Mouse (Mus musculus): ENCODE results near the gene Rasgrf2. TPM values are rescaled to one million over a fixed set of nuclear protein-coding genes. Genes with fewer than 3 reads are reported as not detected.

Gene Rasgrf2
- polyA plus RNA-seq, 1 experiment from 2014 or later, result 3.3 TPM

GRCm38 (mm10) chr13:91908202-91908980, 223.1 kb downstream of the Rasgrf2 start:
- Histone ChIP-seq H3K9me3 (no peaks in the 10 kb centered on the region), H3K36me3 (no peaks in the 10 kb centered on the region), H3K4me2 (replicated peaks) (no peak overlapping the region), H3K9ac (replicated peaks) (no peak overlapping the region), H3K4me1 (no peaks in the 10 kb centered on the region), H3K27ac (replicated peaks) (no peak overlapping the region), H3K4me3 (no peak overlapping the region), H3K27me3 (no peaks in the 10 kb centered on the region)
- WGBS, result 33% methylated on average over 10 of the region's 10 CpGs
- ATAC-seq (replicated peaks), result peak; percentile 85

DNA sequence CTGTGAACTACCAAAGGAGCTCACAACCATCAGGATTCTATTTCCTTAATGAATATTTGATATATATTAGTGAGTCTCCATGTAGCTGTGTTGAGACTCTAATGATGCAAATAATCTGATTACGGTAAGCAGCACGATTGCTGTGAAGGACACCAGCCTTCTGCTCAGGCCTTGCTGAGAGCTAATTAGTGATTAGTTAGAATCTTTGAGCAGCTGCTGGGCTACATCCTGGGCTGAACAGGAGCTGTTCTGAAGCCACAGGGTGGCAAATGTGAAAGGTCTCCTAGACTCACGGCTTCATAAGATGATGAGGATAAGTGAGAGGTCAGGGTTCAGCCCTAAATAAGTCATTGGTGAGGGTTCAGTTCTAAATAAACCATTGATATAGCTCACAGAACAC, 225.1 kb downstream of the Rasgrf2 start:
- Histone ChIP-seq H3K4me3 (no peak overlapping the region), H3K4me2 (replicated peaks) (no peak overlapping the region), H3K27me3 (no peaks in the 10 kb centered on the region), H3K9me3 (no peaks in the 10 kb centered on the region), H3K27ac (replicated peaks) (no peak overlapping the region), H3K9ac (replicated peaks) (no peak overlapping the region), H3K36me3 (no peaks in the 10 kb centered on the region), H3K4me1 (no peaks in the 10 kb centered on the region)
- 30% methylated on average over 3 of the region's 3 CpGs for WGBS
- ATAC-seq (replicated peaks), result peak; percentile 47; the same call in 1 of the 2 replicates

- Histone ChIP-seq H3K27ac (replicated peaks) (no peak overlapping the region), H3K4me2 (replicated peaks) (no peak overlapping the region), H3K9me3 (no peaks in the 10 kb centered on the region), H3K27me3 (no peaks in the 10 kb centered on the region), H3K4me1 (no peaks in the 10 kb centered on the region), H3K36me3 (no peaks in the 10 kb centered on the region), H3K9ac (replicated peaks) (no peak overlapping the region), H3K4me3 (no peak overlapping the region)
- ATAC-seq (replicated peaks), result no peak
- 64% methylated on average over 1 of the region's 1 CpGs for WGBS
Measured at GRCm38 (mm10) chr13:91896476-91896875, 235.0 kb downstream of the Rasgrf2 start.

GRCm38 (mm10) chr13:91893132-91893531, 238.3 kb downstream of the Rasgrf2 start:
- Histone ChIP-seq H3K27me3 (no peaks in the 10 kb centered on the region), H3K27ac (replicated peaks) (no peak overlapping the region), H3K4me3 (no peak overlapping the region), H3K9me3 (no peaks in the 10 kb centered on the region), H3K4me1 (0 out of 2 replicates have a peak, but pooled peaks cover 3% of the 10 kb centered on the region), H3K4me2 (replicated peaks) (no peak overlapping the region), H3K36me3 (no peaks in the 10 kb centered on the region), H3K9ac (replicated peaks) (no peak overlapping the region)
- ATAC-seq (replicated peaks), result no peak
- 80% methylated on average over 6 of the region's 6 CpGs for WGBS

DNA sequence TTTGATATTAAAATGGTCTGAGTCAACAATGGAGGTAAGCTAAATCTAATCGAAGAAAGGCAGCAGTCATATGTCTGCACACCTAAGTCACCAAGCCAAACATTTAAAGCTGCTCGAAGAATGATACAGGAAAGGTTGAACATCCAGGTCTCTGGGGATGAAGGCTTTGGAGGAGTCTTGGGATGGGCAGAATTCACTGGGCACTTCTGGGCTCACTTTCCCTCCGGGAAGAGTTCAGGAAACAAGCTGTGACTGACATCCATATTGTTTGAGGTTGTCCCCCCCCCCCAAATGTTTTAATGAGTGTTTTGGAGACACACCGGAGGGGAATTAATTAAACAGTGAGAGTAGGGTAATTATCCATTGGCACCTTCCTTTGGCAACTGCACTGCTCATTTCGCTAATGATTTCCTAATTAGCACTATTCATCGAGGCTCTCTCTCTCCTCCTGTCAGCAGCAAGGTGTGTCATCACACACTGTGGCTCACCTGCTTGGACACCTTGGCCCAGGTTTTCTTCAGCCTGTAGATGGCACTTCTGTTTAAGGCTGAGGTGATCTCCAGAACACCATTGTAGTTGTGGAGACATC, 241.3 kb downstream of the Rasgrf2 start:
- H3K9ac ChIP-seq (replicated peaks), result no peak overlapping the region
- no peaks in the 10 kb centered on the region for H3K36me3 ChIP-seq
- ATAC-seq (replicated peaks), result peak; percentile 65
- H3K9me3 ChIP-seq, result no peaks in the 10 kb centered on the region
- H3K27me3 ChIP-seq, result no peaks in the 10 kb centered on the region
- WGBS, result 40% methylated on average over 6 of the region's 6 CpGs
- H3K27ac ChIP-seq (replicated peaks), result no peak overlapping the region
- no peak overlapping the region for H3K4me3 ChIP-seq
- 0 out of 2 replicates have a peak, but pooled peaks cover 3% of the 10 kb centered on the region for H3K4me1 ChIP-seq
- no peak overlapping the region for H3K4me2 ChIP-seq (replicated peaks)

- Histone ChIP-seq H3K4me3 (no peak overlapping the region), H3K27me3 (no peaks in the 10 kb centered on the region), H3K4me1 (0 out of 2 replicates have a peak, but pooled peaks cover under 1% of the 10 kb centered on the region), H3K36me3 (no peaks in the 10 kb centered on the region), H3K9me3 (no peaks in the 10 kb centered on the region), H3K4me2 (replicated peaks) (no peak overlapping the region), H3K27ac (replicated peaks) (no peak overlapping the region), H3K9ac (replicated peaks) (no peak overlapping the region)
- peak; percentile 53; the same call in 1 of the 2 replicates for ATAC-seq (replicated peaks)
- 77% methylated on average over 5 of the region's 5 CpGs for WGBS
Measured at GRCm38 (mm10) chr13:91884714-91885386, 246.6 kb downstream of the Rasgrf2 start.

- Histone ChIP-seq H3K27me3 (no peaks in the 10 kb centered on the region), H3K36me3 (no peaks in the 10 kb centered on the region), H3K9ac (replicated peaks) (no peak overlapping the region), H3K27ac (replicated peaks) (no peak overlapping the region), H3K4me1 (no peaks in the 10 kb centered on the region), H3K4me2 (replicated peaks) (no peak overlapping the region), H3K9me3 (no peaks in the 10 kb centered on the region), H3K4me3 (no peak overlapping the region)
- WGBS, result 59% methylated on average over 9 of the region's 9 CpGs
- ATAC-seq (replicated peaks), result peak; percentile 57; the same call in 1 of the 2 replicates
Measured at GRCm38 (mm10) chr13:91881837-91882480, 249.5 kb downstream of the Rasgrf2 start.

DNA sequence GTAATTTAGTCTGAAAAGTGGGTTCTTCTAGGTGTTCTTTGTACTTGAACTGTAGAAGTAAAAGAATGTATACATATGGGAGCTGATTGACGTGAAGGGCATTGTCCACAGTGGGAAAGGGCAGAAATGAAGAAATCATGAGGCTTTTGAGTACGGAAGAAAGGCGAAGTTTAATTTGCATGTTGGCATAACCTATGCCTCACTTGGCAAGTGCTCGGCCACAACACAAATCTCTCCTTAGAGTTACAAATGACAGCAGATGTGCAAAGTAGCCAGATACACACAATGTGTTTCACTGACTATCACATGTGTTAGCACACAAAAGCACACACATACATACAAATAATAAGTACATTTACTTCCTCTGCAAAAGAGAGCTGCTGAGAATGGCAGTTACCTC, 251.2 kb downstream of the Rasgrf2 start:
- H3K27me3 ChIP-seq, result no peaks in the 10 kb centered on the region
- no peaks in the 10 kb centered on the region for H3K4me1 ChIP-seq
- H3K9me3 ChIP-seq, result no peaks in the 10 kb centered on the region
- H3K9ac ChIP-seq (replicated peaks), result no peak overlapping the region
- H3K4me3 ChIP-seq, result no peak overlapping the region
- 66% methylated on average over 4 of the region's 4 CpGs for WGBS
- ATAC-seq (replicated peaks), result no peak
- no peaks in the 10 kb centered on the region for H3K36me3 ChIP-seq
- H3K4me2 ChIP-seq (replicated peaks), result no peak overlapping the region
- H3K27ac ChIP-seq (replicated peaks), result no peak overlapping the region

GRCm38 (mm10) chr13:91877996-91878395, 253.5 kb downstream of the Rasgrf2 start:
- Histone ChIP-seq H3K4me2 (replicated peaks) (no peak overlapping the region), H3K4me3 (no peak overlapping the region), H3K9me3 (no peaks in the 10 kb centered on the region), H3K27me3 (no peaks in the 10 kb centered on the region), H3K4me1 (no peaks in the 10 kb centered on the region), H3K27ac (replicated peaks) (no peak overlapping the region), H3K36me3 (no peaks in the 10 kb centered on the region), H3K9ac (replicated peaks) (no peak overlapping the region)
- 87% methylated on average over 3 of the region's 3 CpGs for WGBS
- no peak for ATAC-seq (replicated peaks)

GRCm38 (mm10) chr13:91877350-91877749, 254.1 kb downstream of the Rasgrf2 start:
- ATAC-seq (replicated peaks), result no peak
- Histone ChIP-seq H3K9me3 (no peaks in the 10 kb centered on the region), H3K4me2 (replicated peaks) (no peak overlapping the region), H3K9ac (replicated peaks) (no peak overlapping the region), H3K27me3 (no peaks in the 10 kb centered on the region), H3K27ac (replicated peaks) (no peak overlapping the region), H3K4me3 (no peak overlapping the region), H3K36me3 (no peaks in the 10 kb centered on the region), H3K4me1 (no peaks in the 10 kb centered on the region)
- WGBS, result 90% methylated on average over 10 of the region's 10 CpGs

GRCm38 (mm10) chr13:91876741-91877349, 254.6 kb downstream of the Rasgrf2 start, which contains the start of gene Ckmt2:
TSS of gene Ckmt2 (minus strand) at chr13:91876885.
- H3K27ac ChIP-seq (replicated peaks), result no peak within 1 kb of the TSS
- H3K4me3 ChIP-seq, result no peak within 1 kb of the TSS
- H3K4me2 ChIP-seq (replicated peaks), result no peak within 1 kb of the TSS
- WGBS, result 81% methylated on average over 5 of the region's 5 CpGs
- no peaks in the 10 kb centered on the region for H3K4me1 ChIP-seq
- no peaks in the 10 kb centered on the region for H3K9me3 ChIP-seq
- no peaks in the 10 kb centered on the region for H3K36me3 ChIP-seq
- no peak within 1 kb of the TSS for H3K9ac ChIP-seq (replicated peaks)
- H3K27me3 ChIP-seq, result no peaks in the 10 kb centered on the region
- no peak for ATAC-seq (replicated peaks)
